Mouse (Mus musculus) ES-E14 (cell line): ENCODE results near the gene Hoxa5. TPM values are rescaled to one million over a fixed set of nuclear protein-coding genes. Genes with fewer than 3 reads are reported as not detected.

ENCODE experiments used
- DNase-seq: peaks from one replicate; pipeline ENCODE4 v3.0.0-alpha.2; 2013; ENCODE audit warnings: low read depth, low spot score
- H3K27ac ChIP-seq: 2 replicates; pipeline ENCODE4 v1.5.1; 2012; ENCODE audit warnings: low read depth, mild to moderate bottlenecking, low read length, moderate library complexity, mixed read lengths; ENCODE audit not compliant: poor library complexity, insufficient read depth, severe bottlenecking
- H3K36me3 ChIP-seq: 2 replicates; pipeline ENCODE4 v1.6.1; 2012; ENCODE audit warnings: mild to moderate bottlenecking, low read length, moderate library complexity, mixed read lengths; ENCODE audit not compliant: control insufficient read depth, poor library complexity, insufficient read depth, severe bottlenecking
- H3K4me1 ChIP-seq, 2 experiments: fragments of 150-350 bp in 1 of 2; sonication (generic) in 1 of 2; 2 replicates each; pipeline ENCODE4 v1.6.1; 2012; ENCODE audit warnings: low read length in 2 of 2, mild to moderate bottlenecking in 1 of 2, mixed read lengths in 1 of 2; ENCODE audit not compliant: control insufficient read depth in 2 of 2, insufficient read depth in 2 of 2, poor library complexity in 1 of 2
- H3K4me3 ChIP-seq, 2 experiments: fragments of 150-350 bp in 1 of 2; sonication (generic) in 1 of 2; 2 replicates each; pipeline ENCODE4 v1.5.1; 2012; ENCODE audit warnings: low read length in 2 of 2, low read depth in 1 of 2, mild to moderate bottlenecking in 1 of 2, mixed read lengths in 1 of 2; ENCODE audit not compliant: insufficient read depth in 1 of 2, poor library complexity in 1 of 2, severe bottlenecking in 1 of 2
- H3K9ac ChIP-seq: 2 replicates; pipeline ENCODE4 v1.6.1; 2012; ENCODE audit warnings: low read depth, mild to moderate bottlenecking, low read length, mixed read lengths; ENCODE audit not compliant: poor library complexity, insufficient read depth, severe bottlenecking
- H3K9me3 ChIP-seq: fragments of 150-350 bp; sonication (generic); 2 replicates; pipeline ENCODE4 v1.6.1; 2012; ENCODE audit warnings: low read depth, mild to moderate bottlenecking, low read length; ENCODE audit not compliant: control insufficient read depth, insufficient read depth
- CHD2 ChIP-seq: IDR thresholded peaks from 2 replicates; pipeline ENCODE4 v1.6.1; 2014; ENCODE audit warnings: mild to moderate bottlenecking, low read depth, low read length, inconsistent platforms
- HCFC1 ChIP-seq: IDR thresholded peaks from 2 replicates; pipeline ENCODE4 v1.6.1; 2012; ENCODE audit warnings: low read length, inconsistent platforms, borderline replicate concordance; ENCODE audit not compliant: insufficient read depth
- MAFK ChIP-seq: IDR thresholded peaks from 2 replicates; pipeline ENCODE4 v1.6.1; 2014; ENCODE audit warnings: mild to moderate bottlenecking, low read depth, low read length, inconsistent platforms; ENCODE audit not compliant: insufficient read depth
- ZC3H11A ChIP-seq: IDR thresholded peaks from 2 replicates; pipeline ENCODE4 v1.6.1; 2012; ENCODE audit warnings: low read depth, mild to moderate bottlenecking, inconsistent platforms, low read length, borderline replicate concordance
- ZNF384 ChIP-seq: IDR thresholded peaks from 2 replicates; pipeline ENCODE4 v1.6.1; 2012; ENCODE audit warnings: low read depth, low read length, inconsistent platforms
- in situ Hi-C, 2 experiments: fragments of 600-800 bp; cut with MboI; formaldehyde crosslinking; loops; one replicate each; pipeline ENCODE4 v1.15.1; 2025; ENCODE audit warnings: low sequenced_read_pairs in 2 of 2, inconsistent platforms in 1 of 2; ENCODE audit not compliant: unreplicated experiment in 2 of 2
- total RNA-seq: library from RNA; depleted of rRNA; stranded (reverse); fragments of 300-350 nt; gene quantifications from 2 replicates; pipeline ENCODE4 v1.2.3, GENCODE M21; 2012

The Hoxa5 gene
- total RNA-seq, 1 experiment: 0.49 TPM

DNA sequence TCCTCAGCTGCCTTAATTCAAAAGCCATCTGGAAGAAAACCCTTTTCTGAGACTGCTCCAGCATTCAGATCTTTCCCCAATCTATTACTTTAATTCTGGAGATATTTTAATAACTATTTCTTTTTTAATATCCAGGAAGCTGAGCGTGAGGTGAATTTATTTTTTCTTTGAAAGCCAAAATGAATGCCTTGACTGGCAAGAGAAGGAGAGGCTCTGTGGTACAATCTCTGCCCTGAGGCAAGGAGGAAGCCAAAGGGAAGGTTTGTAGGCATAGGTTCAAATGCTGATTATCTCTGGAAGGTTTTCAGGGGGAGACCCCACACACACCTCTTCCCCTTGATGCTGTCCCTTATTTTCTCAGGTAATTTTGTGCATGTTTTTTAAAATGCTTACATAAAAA lies 37.2 kb downstream of the Hoxa5 start:
- peaks cover 0 to 9% of the 10 kb centered on the region in 2 experiments; a peak in 1 of 4 replicates for H3K4me1 ChIP-seq

DNA sequence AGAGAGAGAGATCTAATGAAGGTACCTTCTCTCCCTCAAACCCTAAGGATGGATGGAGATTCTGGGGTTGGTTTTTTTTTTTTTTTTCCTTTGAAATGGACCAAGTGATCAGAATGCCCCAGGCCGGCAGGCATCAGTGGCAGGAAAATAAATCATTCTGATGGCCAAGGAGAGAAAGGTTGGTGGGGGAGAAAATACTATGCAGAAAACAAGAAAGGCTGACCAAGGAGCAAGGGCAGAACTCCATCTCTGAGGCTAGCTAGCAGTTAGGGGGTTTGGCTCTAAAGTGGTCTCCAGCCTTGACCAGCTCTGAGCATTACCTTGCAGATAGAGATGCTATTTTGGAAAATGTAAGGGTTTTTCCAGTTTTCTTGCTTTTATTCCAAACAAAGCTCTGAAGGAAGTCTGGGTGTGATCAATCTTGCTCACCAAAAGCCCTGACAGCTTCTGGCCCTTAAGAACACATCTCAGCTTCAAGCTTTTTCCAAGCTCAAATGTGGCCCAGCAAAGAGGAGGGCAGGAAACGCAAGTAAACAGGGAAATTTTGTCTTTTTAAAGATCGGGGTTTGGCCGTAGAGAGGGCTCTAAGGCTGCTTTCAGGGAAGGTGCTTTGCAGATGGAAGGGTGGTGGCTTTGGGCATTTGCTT lies 37.8 kb downstream of the Hoxa5 start:
- DNase-seq: no peak
- in situ Hi-C loops: loop anchor here (10.0 kb wide), 3 partner anchors 58 to 992 kb away; partner anchors contain the start of genes Hoxa7 (in 2 of the 2) and Evx1 (in 1 of the 2)
- Histone ChIP-seq H3K36me3 (no peaks in the 10 kb centered on the region), H3K4me1 (peaks cover 0 to 9% of the 10 kb centered on the region in 2 experiments; a peak in 1 of 4 replicates), H3K27ac (no peak overlapping the region), H3K9me3 (no peaks in the 10 kb centered on the region), H3K9ac (no peak overlapping the region), H3K4me3 (no peak overlapping the region)
- TF ChIP-seq ZNF384: no peak
- no peak for TF ChIP-seq HCFC1
- TF ChIP-seq ZC3H11A: no peak
- TF ChIP-seq CHD2: no peak
- TF ChIP-seq MAFK: no peak

More for the DNA sequence above, 37.2 kb downstream of the Hoxa5 start:
- H3K36me3 ChIP-seq: no peaks in the 10 kb centered on the region
- no peak for TF ChIP-seq HCFC1
- TF ChIP-seq CHD2: no peak
- DNase-seq: no peak
- H3K9me3 ChIP-seq: no peaks in the 10 kb centered on the region
- no peak overlapping the region for H3K27ac ChIP-seq
- no peak overlapping the region for H3K9ac ChIP-seq
- H3K4me3 ChIP-seq: no peak overlapping the region
- in situ Hi-C loops: loop anchor here (10.0 kb wide), 3 partner anchors 58 to 992 kb away; partner anchors contain the start of genes Hoxa7 (in 2 of the 2) and Evx1 (in 1 of the 2)

DNA sequence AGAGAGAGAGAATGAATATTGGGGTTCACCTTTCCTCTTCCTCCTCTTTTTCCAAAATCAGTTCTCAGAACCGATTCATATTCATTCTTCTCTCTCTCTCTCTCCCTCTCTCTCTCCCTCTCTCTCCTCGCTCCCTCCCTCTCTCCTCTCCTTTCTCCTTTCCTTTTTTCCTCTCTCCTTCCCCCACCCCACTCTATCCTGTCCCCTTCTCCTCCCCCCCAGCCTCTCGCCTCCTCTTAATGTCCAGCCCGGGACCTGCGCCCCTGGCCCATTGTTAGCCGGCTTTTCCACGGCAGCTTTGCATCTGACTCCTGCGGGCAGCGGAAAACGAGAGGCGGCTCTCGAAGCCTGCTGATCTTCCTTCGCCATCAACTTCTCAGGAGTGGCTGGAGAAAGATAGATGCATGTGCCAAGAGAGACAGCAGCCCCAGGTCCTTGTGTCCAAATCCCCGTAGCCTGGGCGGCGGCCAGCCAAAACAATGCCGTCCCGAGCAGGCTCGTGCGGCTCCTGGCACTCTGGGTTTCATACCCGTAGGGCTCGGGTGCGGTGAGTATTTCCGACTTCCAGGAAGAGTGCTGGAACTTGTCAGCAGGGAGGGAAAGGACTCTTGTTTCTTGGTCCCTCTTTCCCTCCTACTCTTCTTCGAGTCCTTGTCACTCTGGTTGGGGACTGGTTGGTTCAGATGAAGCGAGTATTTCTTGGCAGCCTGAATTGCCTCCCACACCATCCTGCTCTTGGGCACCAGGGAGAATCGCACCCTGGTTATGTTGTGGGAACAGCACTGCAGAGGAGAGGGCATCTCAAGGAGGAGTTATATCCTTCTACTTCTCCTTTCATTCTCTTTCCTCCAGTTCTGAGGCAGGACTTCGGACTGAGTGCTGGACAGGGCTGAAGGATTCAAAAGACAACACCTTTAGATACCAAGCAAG lies 38.7 kb downstream of the Hoxa5 start:
- H3K9ac ChIP-seq: no peak overlapping the region
- peaks cover 0 to 9% of the 10 kb centered on the region in 2 experiments; a peak in 1 of 4 replicates for H3K4me1 ChIP-seq
- H3K4me3 ChIP-seq: no peak overlapping the region
- H3K9me3 ChIP-seq: no peaks in the 10 kb centered on the region
- in situ Hi-C loops: loop anchor here (10.0 kb wide), 3 partner anchors 59 to 991 kb away; partner anchors contain the start of genes Hoxa7 (in 2 of the 2) and Evx1 (in 1 of the 2)
- no peaks in the 10 kb centered on the region for H3K36me3 ChIP-seq
- H3K27ac ChIP-seq: no peak overlapping the region
- no peak for DNase-seq
- TF ChIP-seq ZNF384 (no peak), MAFK (no peak), HCFC1 (no peak), ZC3H11A (no peak), CHD2 (no peak)

DNA sequence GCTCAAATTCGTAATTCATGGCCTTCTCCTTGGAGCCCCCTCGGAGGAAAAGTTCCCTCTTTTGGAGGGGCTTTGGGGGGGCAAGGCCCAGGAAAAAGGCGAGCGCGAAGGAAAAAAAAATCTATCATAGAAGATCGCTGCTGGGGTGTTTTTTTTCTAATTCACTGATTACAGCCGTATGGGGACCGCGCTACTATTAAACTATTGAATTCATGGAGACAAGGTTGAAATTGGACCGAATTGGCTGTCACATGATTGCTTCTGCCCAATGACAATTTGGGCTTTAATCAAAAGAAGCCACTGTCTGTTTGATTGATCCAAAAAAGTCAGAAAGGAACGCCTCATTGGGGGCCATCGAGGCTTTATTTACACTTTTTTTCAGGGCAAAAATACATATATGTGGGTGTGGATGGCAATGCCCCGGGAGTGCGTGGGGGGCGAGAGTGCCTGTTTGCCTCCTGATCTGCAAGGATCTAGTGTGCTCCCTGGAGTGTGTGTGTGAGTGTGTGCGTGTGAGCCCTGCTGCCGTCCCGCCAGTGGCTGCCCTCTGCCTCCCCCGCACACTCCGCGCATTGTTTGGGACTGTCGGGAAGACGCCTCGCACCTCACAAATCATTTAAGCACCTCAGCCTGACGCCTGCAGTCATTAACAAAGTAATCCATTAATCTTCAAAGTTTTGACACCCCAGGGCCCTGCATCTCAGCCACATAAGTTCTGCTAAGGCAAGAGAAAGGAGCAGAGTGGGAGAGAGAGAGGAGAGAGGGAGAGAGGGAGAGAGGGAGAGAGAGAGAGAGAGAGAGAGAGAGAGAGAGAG lies 39.6 kb downstream of the Hoxa5 start, which contains the start of gene Hoxa2:
Gene Hoxa2, minus strand, starts transcription at position 206 of the 815 bp plus-strand sequence.
- H3K9ac ChIP-seq: peak within 1 kb of the TSS; percentile 36
- H3K4me3 ChIP-seq: peak within 1 kb of the TSS; percentile 3 to 33; a peak in 3 of 4 replicates

More for the DNA sequence above, 39.6 kb downstream of the Hoxa5 start, which contains the start of gene Hoxa2:
- no peaks in the 10 kb centered on the region for H3K36me3 ChIP-seq
- TF ChIP-seq HCFC1 (no peak), ZNF384 (no peak), MAFK (no peak), ZC3H11A (no peak), CHD2 (no peak)
- no peaks in the 10 kb centered on the region for H3K9me3 ChIP-seq
- DNase-seq: no peak
- H3K27ac ChIP-seq: no peak within 1 kb of the TSS
- H3K4me1 ChIP-seq: peaks cover 0 to 13% of the 10 kb centered on the region in 2 experiments; a peak in 1 of 4 replicates
- in situ Hi-C loops: loop anchor here (10.0 kb wide), 3 partner anchors 60 to 990 kb away; partner anchors contain the start of genes Hoxa7 (in 2 of the 2) and Evx1 (in 1 of the 2)
